Mouse (Mus musculus): ENCODE results near the gene Kbtbd13.

The Kbtbd13 gene

DNA sequence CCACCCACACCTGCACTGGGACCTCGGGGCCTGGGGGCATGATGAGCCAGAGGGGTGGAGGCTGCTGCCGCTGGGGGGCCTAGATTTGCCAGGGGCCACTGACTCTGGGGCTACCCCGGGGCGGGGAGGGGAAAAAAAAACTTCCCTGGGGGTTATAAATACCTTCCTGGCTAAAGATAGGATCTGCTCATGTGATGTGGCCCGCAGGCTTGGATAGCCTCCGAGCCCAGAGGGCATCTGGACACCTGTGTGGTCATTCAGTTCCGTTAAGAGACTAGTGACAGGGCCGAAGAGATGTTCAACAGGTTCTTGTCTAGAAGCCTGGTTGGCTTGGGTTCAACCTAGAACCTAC is at the start of gene Kbtbd13:
TSS of gene Kbtbd13 (minus strand) at position 40 of the 352 bp plus-strand sequence.
- DNase-seq: no peak

DNA sequence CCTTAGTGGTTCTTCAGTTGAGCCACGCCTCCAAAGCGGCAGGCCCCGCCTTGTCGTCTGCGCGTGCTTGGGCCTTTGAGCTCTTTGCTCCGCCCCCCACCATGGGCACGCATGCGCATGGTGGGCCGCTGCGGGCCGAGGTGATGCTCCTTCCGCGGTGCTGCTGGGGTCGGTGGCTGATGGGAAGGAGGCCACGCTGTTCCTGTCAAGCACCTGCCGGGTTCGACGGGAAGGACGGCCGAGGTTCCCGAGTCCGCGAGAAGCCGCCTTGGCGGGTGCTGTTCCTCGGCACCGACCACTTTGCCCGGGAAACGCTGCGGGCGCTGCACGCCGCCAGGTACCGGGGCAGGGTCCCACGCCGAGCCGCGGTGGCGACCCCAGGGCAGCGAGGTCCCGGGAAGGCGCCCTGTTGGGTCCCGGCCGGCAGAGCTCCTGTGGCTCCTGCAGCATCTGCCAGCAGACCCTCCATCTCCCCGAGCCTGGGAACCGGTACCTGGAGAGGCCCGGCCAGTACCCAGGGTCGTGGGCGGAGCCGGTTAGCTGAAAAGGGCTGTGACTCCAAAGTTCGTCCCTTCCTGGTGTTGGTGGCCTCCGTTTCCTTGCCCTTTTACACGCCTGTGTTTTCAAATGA is 44.3 kb upstream of the Kbtbd13 start, which contains the start of gene Mtfmt:
TSS of gene Mtfmt (plus strand) at position 112 of the 631 bp plus-strand sequence.
- peak; percentile 93 for DNase-seq

DNA sequence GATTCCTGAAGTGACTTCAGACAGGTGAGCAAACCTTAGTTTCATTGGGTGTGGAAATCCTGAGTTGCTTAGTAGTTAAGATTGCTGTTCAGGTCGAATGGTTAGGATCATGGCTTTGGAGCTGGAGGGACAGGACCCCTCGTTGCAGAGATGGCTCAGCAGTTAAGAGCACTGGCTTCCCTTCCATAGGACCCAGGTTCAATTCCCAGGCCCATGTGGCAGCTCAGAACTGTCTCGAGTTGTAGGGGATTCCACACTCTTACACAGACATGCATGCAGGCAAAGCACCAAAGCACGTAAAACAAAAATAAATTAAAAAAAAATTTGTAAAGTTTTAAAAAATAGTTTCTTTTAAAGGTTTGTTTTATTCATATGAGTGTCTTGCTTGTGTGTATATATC is 43.8 kb upstream of the Kbtbd13 start:
- DNase-seq: no peak

DNA sequence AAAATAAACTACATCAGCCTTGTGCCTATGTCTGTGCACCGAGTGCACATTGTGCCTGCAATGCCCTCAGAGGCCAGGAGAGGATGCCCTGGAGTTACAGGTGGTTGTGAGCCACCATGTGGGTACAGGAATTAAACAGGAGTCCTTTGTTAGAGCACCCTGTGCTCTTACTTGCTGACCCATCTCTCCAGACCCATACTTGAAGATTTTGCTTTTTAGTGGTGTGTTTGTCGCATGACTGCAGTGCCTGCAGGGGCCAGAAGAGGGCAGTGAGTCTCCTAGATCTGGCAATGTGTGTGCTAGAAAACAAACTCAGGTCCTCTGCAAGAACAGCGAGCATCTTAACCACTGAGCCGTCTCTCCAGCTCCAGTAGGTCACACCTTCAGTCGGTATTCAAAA is 42.7 kb upstream of the Kbtbd13 start:
- DNase-seq: peak; percentile 10

DNA sequence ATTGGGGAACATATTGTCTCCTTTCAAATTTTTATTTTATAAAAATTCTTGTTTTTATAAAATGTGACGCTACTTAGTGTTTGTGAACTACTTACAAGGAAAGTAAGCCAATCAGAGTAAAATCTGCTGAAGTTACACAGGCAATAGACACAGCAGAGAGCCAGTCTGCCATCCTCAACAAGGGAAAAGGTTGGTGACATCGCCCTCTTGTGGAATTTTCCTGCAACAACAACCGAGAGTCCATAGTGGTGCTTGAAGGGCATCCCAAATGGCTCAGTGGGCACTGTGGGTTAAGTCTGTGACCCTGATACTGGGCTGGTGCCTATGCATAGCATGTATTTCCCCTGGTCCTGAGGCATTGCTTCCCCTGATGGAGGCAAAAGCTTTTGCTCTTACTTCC is 40.8 kb upstream of the Kbtbd13 start:
- DNase-seq: peak; percentile 85

DNA sequence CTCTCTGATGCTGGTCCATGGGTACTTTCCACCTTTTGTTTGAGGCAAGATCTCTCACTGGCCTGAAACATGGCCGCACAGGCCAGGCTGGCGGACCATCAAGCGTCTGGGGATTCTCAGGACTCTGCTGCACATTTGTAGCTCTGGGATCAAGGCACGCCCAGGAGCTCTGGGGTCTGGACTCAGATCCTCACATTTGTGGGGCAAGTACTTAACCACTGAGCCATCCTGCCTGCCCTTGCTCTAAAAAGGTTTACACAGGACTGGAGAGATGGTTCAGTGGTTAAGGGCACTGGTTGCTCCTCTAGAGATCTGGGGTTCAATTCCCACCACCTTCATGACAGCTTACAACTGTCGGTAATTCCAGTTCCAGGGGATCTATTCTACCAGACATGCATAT is 39.5 kb upstream of the Kbtbd13 start:
- no peak for DNase-seq

DNA sequence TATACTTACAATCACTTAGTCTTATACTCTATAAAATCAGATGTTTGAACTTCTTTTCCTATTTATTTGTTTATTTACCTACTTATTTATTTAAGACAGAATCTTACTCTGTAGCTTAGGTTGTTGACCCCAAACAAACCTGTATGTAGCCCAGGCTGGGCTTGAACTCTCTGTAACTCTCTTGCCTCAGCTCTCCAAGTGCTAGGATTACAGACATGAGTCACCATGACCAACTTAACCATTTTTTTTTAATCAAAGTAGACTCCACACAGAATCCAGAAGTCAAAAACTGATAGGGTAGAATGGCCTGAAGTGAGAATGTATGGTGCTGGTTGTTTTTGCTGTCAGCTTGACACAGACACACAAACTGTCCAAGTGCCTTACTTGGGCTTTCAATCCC is 38.9 kb upstream of the Kbtbd13 start:
- no peak for DNase-seq

DNA sequence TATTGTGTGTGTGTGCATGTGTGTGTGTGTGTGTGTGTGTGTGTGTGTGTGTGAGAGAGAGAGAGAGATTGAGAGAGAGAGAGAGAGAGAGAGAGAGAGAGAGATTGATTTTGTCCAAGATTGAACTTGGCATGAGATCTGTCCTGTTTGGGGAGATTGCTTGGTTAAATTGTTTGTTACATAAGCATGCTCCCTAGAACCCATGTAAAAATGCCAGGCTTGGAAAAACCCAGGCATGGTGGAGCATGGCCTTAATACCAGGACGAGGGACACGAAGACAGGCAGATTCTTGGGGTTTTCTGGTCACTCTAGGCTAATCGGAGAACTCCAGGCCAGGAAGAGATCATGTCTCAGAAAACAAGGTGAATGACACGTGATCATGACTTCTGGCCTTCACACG is 36.6 kb upstream of the Kbtbd13 start:
- DNase-seq: no peak

DNA sequence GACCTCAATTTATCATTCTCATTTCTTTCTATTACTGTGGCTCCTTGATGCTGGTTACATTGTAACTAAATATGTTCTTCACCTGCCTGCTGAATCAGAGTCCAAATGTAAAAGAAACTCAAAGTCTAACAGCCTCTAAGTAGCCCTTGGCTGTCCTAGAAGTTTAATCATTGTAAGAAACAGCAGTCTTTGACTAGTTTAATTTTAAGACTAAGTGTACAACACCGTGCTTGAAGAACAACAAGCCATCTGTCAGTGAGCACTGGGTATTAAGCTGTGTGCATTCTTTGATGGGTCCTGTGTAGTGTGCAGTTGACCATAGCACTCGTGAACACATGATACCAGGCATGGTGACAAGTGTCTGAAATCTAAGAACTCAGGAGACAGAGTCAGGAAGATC is 36.1 kb upstream of the Kbtbd13 start:
- DNase-seq: no peak

DNA sequence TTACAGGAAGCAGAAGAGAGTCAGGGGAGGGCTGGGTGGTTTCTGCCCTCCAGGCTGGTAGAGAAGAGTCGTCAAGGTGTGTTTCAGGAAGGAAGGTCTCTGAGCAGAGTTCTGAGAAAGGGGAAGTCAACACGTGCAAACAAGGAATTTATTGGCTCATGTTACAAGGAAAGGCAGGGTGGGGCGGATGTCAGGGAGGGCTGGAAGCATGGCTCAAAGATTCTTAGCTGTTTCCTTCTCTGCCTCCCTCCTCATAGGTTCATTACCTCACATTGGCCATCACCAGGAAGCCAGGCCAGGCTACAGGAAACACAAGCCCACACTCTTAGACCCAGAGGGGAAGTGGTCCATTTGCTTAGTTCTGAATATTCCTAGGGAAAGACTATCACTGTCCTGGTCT is 32.9 kb upstream of the Kbtbd13 start:
- DNase-seq: no peak

DNA sequence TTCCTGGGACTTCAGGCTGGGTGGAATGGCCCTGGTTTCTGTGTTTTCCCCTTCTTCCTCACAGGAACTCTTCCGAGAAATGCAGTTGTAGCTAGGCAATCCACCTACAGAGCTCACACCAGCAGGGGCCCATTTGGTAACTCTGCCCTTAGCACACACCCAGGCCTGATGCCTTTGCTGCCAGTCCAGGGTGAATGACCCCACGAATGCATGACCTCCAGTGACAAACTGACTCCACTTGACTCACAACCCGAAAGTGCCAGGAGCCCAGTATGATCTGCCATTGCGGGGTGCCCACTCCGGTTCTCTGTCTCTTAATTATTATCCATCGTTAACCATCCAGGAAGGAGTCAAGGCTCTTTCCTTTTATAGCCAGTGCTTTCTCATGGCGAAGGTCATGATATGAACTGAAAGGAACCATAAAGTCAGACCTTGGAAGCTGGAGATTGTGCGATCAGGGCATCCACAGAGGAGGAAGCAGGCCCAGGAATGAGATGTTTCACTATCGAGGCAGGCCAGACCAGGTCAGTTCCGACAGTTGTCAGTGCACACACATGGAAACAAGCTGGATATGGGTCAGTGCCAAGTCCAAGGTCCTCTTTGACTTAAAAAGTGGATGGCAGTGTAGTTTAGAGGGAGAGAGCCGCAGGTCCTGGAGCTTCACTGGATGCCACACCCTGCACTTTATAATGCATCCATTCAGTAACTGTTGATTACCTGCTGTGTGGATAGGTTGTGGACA is 31.5 kb upstream of the Kbtbd13 start, which contains the start of gene Slc51b:
TSS of gene Slc51b (minus strand) at position 196 of the 742 bp plus-strand sequence.
- DNase-seq: no peak

DNA sequence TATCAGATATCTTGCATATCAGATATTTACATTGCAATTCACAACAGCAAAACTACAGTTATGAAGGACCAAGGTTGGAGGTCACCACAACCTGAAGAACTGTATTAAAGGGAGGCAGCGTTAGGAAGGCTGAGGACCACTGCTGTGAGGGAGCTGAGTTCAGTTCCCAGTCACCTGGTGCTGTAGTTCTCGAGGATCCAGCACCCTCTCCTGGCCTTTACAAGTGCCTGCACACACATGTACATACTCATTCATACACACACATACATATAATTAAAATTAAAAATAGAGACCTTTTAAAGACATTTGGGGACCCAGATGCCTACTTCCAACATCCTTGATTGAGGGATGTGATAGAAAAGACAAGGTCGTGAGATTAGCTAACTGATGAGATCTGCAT is 28.2 kb upstream of the Kbtbd13 start:
- DNase-seq: no peak

DNA sequence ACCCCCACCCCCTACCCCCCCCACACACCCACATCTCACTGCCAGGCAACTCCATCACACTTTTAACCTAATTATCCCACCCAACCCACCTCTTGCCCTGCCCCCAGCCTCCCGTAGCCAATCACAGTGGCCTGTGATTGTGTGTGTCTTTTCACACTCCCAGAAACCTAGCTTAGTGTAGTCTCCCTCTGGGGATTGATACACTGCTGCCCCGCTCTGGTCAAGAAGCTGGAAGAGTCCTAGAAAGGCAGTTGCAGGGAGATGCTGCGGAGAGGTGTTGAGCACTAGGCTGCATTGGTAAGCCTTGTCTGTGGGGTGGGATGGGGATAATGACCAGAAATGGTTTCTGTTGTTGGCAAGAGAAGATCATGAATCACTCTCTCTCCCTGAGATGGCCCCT is 26.3 kb upstream of the Kbtbd13 start:
- no peak for DNase-seq

DNA sequence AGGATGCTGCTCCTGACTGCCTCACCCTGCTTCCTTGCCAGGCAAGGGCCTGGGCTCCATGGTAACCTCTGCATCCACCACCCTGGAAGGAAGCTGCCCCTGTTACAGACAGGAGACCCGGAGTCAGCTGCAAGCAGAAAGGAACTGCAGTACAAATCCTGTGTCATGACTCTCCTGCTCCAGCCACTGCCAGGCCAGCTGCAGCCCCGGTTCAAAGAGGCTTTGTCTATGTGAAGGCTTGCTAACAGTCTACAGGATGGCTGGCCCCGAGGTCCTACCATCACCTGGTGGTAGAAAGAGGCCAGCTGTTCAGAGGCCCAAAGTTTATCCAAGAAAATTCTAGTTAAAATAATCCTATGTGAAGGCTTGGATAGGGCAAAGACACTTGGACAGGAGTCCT is 19.9 kb upstream of the Kbtbd13 start:
- DNase-seq: no peak

DNA sequence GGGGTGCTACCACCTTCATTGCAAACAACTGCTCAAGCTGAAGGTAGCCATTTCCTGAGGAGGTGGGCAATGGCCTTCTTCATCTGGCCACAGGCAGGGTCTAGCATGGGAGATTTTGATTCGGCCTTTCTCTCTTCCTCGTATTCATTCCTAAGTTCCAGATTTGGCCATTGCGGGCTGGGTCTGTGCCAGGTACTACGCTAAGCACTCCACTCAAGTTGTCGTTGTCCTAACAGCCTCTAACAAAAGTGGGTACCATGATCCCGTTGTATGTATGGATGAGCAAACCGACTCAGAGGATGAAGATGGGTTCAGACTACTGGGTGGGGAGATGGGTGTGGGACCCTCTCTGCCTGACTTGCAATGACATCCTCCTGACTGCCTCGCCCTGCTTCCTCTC is 18.9 kb upstream of the Kbtbd13 start:
- no peak for DNase-seq

DNA sequence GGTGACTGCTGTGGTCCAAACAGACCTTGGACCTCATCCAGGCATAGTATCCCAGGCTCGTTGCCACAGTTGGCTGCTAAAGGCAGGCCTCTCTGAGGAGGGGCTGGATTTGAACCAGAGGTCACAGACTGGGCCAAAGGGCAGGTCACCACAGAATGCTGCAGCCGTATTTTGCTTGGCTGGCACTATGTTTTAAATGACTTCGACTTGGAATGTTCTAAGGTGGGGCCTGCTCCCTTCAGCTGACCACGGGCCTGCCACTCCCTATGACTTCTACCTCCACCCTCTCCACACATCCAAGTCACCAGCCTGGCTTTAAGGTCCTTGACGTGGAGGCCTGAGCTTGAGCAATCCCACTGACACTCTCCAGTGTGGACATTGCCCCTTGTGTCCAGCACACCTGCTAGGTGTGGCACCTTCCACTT is 17.4 kb upstream of the Kbtbd13 start:
- no peak for DNase-seq

DNA sequence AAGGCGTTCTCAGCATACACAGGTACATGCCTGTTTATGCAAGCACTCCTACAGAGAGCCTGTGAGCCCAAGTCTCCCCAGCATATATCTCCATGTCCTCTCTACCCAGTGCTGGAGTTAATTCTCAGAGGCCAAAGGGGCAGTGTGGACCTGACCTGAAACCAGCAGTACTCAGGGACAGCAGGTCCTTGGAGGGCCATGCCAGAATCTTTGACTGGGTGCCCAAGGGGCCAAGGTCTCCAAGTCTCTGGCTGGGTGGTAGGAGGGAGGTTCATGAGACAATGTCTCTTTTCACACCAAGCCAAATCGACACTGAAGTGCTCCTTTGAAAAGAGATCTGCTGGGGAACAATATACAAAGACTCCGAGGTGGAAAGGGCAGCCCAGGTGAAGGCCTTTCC is 16.4 kb upstream of the Kbtbd13 start:
- no peak for DNase-seq

DNA sequence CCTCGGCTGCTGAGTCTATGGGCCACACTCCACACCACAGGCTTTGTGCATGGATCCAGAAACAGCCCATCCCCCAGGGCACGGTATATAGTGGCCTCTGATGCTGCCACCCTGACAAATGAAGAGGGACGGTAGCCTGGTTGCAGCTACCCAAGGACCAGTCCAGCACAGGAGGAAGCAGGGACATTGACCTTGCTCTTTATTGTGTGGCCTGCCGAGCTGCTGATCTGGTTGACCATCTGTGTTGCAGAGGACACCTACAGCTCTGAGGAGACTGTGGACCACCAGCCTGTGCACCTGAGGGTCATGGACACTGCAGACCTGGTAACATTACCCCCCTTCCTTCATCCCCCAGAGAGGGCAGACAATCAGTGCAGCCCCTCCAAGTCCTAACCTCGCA is 15.9 kb upstream of the Kbtbd13 start:
- no peak for DNase-seq

DNA sequence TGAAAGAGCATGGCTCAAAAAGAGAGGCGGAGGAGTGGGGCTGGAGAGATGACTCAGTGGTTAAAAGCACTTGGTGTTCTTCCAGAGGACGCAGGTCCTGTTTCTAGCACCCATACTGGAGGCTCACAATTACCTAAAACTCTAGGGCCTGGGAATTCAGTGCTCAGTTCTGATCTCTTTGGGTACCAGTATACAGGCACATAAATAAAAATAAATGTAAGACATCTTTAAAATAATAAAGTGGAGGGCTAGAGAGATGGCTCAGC is 13.7 kb upstream of the Kbtbd13 start:
- no peak for DNase-seq

DNA sequence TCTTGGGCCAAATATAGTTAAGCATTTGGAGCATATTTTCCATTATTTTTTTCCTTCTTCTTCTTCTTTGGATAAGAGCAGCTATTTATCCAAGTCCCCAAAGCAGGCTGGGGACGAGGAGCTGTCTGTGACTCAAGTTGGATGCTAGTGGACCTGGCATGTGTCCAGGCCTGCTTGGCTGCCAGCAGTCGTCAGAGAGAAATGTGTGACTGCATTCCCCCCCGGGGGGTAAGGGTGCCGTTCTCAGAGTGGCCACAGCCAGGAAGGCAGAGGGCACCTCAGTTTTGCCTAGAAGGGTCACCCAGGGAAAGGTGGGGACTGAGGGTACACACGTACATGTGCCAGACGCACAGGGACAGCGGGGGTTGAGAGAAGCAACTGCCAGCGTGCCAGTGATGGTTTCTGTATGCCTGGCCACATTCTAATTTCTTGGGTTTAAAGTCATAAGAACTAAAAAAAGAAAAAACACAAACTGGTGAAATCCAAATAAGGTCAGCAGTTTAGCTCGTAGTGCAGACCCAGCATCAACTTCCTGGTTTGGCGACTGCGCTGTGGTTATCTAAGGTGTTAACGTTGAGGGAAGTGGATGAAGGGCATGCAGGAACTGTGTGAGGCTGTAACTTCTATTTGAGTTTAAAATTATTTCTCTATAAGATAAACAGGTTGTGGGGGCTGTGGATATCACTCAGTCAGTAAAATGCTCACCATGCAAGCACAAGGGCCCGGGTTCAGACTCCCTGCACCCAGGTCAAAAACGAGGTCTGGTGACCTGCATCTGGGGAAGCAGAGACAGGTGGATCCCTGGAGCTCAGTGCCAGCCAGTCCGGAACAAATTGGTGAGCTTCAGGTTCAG is 13.1 kb upstream of the Kbtbd13 start:
- peak; percentile 81 for DNase-seq

DNA sequence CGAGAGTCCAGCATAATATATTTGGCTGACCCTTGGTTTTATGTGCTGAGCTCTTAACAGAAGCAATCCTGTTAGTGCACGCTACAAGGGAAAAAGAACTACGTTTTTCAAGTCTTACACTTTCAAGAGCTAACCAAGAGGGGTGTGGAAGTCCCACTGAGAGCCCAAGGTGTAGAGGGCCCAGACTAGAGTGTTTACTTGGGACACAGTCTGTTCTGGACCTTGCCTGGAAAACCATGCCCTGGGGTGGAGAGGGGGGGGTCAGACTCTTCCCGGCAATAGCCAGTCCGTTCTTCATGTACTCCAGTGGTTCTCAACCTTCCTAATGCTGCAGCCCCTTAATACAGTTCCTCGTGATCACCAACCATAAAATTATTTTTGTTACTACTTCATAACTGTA is 8.5 kb upstream of the Kbtbd13 start:
- no peak for DNase-seq

DNA sequence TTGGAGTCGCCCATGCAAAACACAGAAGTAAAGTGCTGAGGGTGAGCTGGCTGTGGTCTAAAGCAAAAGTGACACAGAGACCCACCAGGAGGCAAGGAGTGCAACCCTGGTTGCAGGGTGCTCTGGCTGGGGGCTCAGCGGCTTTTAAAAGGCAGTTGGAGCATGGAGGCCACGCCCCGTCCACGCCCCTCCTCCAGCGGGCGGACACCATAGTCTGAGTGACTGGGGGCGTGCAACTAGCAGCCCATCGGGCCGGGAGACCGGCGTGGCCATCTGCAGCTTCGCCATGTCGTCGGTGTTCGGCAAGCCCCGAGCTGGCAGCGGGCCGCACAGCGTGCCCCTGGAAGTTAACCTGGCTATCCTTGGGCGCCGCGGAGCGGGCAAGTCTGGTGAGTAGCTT is 6.8 kb upstream of the Kbtbd13 start, which contains the start of gene Rasl12:
TSS of gene Rasl12 (plus strand) at position 228 of the 400 bp plus-strand sequence.
- DNase-seq: peak; percentile 36

DNA sequence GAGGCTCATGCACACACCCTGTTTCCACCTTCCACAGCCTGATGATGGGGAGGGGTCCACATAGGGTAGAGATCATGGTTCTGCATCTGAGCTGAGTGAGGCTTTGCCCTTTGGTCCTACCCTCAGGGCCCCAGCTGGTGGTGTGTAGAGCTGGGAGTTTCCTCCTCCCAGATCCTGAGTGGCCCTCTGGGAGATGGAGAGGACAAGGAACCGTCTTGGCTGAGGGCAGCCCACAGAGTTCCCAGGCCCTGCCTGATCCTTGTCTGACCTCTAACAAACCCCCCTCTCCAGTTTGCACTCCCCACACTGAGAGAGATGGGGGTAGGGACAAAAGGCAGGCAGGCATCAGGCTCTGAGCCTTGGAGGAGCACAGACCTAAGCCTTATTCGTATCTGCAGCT is 2.9 kb upstream of the Kbtbd13 start:
- no peak for DNase-seq

DNA sequence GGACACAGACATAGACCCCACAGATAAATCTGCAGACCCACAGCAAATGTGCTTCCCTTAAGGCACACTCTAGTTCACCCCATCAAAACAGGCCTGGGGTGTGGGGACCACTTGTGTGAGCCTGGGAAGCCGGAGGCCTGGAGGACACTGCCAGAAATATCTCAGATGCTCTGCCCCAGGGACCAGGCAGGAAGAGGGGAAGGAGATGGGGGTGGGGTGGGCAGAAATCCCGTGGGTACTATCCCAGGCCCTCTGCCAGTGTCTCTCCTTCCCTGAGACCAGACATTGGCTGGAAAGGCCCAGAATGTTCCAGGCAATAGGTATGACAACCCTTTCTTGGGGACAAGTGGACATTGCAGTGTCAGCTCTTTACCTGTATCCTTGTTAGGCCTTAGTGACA is 2.2 kb upstream of the Kbtbd13 start:
- DNase-seq: no peak

All from right cerebral cortex, adult 18-20 months (tissue).